Mouse (Mus musculus) erythroblast, embryonic 14.5 days (primary cell): ENCODE measurements around the gene Syce3. TPM values are rescaled to one million over a fixed set of nuclear protein-coding genes. Genes with fewer than 3 reads are reported as not detected.
A peak's percentile ranks its signal among the peaks of the same experiment; 100 is the strongest.

ENCODE experiments used
- H3K27me3 ChIP-seq: 2 replicates; pipeline ENCODE4 v1.6.1; 2012; ENCODE audit warnings: inconsistent platforms; ENCODE audit not compliant: control insufficient read depth
- H3K36me3 ChIP-seq: 2 replicates; pipeline ENCODE4 v1.6.1; 2012; ENCODE audit warnings: mild to moderate bottlenecking, inconsistent platforms; ENCODE audit not compliant: control insufficient read depth
- H3K4me1 ChIP-seq: 2 replicates; pipeline ENCODE4 v1.6.1; 2012; ENCODE audit warnings: inconsistent platforms; ENCODE audit not compliant: control insufficient read depth
- H3K4me3 ChIP-seq: replicated peaks from 2 replicates; pipeline ENCODE3; 2012; ENCODE audit warnings: moderate library complexity, mild to moderate bottlenecking, inconsistent platforms
- H3K9me3 ChIP-seq: 2 replicates; pipeline ENCODE4 v1.6.1; 2012; ENCODE audit warnings: low read length, inconsistent platforms, mixed read lengths; ENCODE audit not compliant: control insufficient read depth
- GATA1 ChIP-seq: IDR thresholded peaks from 2 replicates; pipeline ENCODE4 v1.6.1; 2012; ENCODE audit warnings: low read length, inconsistent platforms, mixed read lengths
- TAL1 ChIP-seq: IDR thresholded peaks from 3 replicates; pipeline ENCODE4 v1.6.1; 2012; ENCODE audit warnings: low read length, inconsistent platforms, mixed read lengths
- polyA plus RNA-seq: library from polyadenylated mRNA; stranded (reverse); fragments of >175 nt; gene quantifications from 2 replicates; pipeline ENCODE4 v1.2.3, GENCODE M21; 2012

Syce3 gene
- polyA plus RNA-seq, 1 experiment, result not detected

GRCm38 (mm10) chr15:89426716-89427115, 16.4 kb upstream of the Syce3 start:
- no peak overlapping the region for H3K4me3 ChIP-seq
- H3K9me3 ChIP-seq, result no peaks in the 10 kb centered on the region
- peaks cover 45% of the 10 kb centered on the region for H3K36me3 ChIP-seq
- no peaks in the 10 kb centered on the region for H3K27me3 ChIP-seq
- H3K4me1 ChIP-seq, result peaks cover 40% of the 10 kb centered on the region
- TF ChIP-seq TAL1 (no peak), GATA1 (no peak)

- peak within 1 kb of the TSS; percentile 26 for H3K4me3 ChIP-seq
- H3K27me3 ChIP-seq, result no peaks in the 10 kb centered on the region
- H3K9me3 ChIP-seq, result no peaks in the 10 kb centered on the region
- H3K4me1 ChIP-seq, result peaks cover 32% of the 10 kb centered on the region
- no peak for TF ChIP-seq GATA1
- no peak for TF ChIP-seq TAL1
- peaks cover 47% of the 10 kb centered on the region for H3K36me3 ChIP-seq
Measured at GRCm38 (mm10) chr15:89425711-89426121, 15.4 kb upstream of the Syce3 start, which contains the start of gene Cpt1b. TSS of gene Cpt1b (minus strand) at chr15:89425863.

DNA sequence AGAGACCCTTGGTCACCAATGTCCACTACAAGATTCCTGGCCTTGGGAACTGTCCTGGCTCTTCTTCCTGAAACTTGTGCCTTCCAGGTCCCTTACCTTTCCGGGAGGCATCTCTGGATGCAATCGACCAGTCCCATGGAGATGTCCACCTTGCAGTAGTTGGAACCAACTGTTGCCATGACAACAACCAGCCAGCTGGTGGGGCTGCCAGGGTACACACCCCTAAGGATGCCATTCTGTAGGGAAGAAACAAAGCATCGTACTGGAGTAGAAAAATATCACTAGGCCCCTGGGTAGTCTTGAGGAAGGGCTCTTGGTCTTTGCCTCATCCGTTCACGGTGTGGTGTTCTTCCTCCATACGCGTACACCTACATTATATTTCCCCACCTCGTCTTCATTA, 14.3 kb upstream of the Syce3 start:
- Histone ChIP-seq H3K4me3 (no peak overlapping the region), H3K36me3 (peaks cover 56% of the 10 kb centered on the region), H3K4me1 (peaks cover 26% of the 10 kb centered on the region), H3K9me3 (no peaks in the 10 kb centered on the region), H3K27me3 (no peaks in the 10 kb centered on the region)
- TF ChIP-seq GATA1 (no peak), TAL1 (no peak)

DNA sequence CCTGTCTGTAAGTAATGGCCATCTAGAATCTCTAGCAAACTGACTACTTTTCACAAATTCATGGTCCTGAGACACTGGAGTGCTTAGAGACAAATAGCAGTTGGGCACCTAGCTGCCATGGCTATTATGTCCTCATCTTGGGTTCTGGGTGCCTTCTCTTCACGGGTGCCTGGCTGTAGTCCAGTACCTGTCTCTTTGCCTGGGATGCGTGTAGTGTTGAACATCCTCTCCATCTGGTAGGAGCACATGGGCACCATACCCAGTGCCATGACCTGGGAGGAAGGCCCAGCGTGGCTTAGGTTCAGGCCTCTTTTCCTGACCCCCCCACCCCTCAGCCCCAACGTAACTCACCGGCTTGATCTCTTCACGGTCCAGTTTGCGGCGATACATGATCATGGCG, 11.6 kb upstream of the Syce3 start:
- TF ChIP-seq TAL1 (no peak), GATA1 (no peak)

DNA sequence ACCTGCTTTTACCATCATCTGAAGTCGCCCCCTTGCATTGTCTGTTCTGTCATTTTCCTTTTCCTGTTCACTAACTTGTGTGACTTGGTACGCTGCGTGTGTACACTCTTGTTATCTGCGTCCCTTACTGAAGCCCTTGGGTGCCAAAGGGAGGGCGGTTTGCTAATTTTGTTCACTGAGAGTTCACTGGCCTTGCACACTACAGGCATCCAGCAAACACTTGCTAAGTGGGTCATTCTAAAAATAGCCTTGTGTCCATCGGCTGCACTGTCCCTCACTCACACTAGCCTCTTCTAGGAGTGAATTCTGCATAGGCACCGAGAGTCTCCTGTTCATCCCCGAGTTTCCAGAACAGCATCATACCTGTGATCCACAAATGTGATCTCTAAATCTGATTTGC, 5.0 kb upstream of the Syce3 start:
- H3K4me1 ChIP-seq, result no peaks in the 10 kb centered on the region
- TF ChIP-seq GATA1 (no peak), TAL1 (no peak)
- no peaks in the 10 kb centered on the region for H3K27me3 ChIP-seq
- H3K36me3 ChIP-seq, result peaks cover 26% of the 10 kb centered on the region
- H3K9me3 ChIP-seq, result peaks cover under 1% of the 10 kb centered on the region; the same call in 1 of the 2 replicates
- H3K4me3 ChIP-seq, result no peak overlapping the region

More for the DNA sequence above, 11.6 kb upstream of the Syce3 start:
- no peaks in the 10 kb centered on the region for H3K9me3 ChIP-seq
- H3K27me3 ChIP-seq, result no peaks in the 10 kb centered on the region
- H3K36me3 ChIP-seq, result peaks cover 64% of the 10 kb centered on the region
- no peak overlapping the region for H3K4me3 ChIP-seq
- H3K4me1 ChIP-seq, result peaks cover 11% of the 10 kb centered on the region

DNA sequence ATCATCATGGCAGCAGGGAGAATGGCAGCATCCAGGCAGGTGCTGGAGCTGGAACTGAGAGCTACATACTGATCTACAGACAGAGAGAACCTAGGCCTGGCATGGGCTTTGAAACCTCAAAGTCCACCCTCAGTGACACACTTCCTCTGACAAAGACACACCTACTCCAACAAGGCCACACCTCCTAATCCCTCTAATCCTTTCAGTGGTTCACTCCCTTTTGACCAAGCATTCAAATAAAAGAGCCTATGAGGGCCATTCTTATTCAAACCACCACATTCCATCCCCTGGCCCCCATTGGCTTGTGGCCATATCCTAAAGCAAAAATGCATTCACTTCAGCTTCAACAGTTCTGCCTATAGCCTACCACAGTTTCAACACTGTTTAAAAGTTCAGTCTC, 3.6 kb downstream of the Syce3 start:
- Histone ChIP-seq H3K4me3 (no peak overlapping the region), H3K4me1 (no peaks in the 10 kb centered on the region), H3K27me3 (no peaks in the 10 kb centered on the region), H3K36me3 (no peaks in the 10 kb centered on the region), H3K9me3 (peaks cover 14% of the 10 kb centered on the region)
- TF ChIP-seq TAL1 (no peak), GATA1 (no peak)

DNA sequence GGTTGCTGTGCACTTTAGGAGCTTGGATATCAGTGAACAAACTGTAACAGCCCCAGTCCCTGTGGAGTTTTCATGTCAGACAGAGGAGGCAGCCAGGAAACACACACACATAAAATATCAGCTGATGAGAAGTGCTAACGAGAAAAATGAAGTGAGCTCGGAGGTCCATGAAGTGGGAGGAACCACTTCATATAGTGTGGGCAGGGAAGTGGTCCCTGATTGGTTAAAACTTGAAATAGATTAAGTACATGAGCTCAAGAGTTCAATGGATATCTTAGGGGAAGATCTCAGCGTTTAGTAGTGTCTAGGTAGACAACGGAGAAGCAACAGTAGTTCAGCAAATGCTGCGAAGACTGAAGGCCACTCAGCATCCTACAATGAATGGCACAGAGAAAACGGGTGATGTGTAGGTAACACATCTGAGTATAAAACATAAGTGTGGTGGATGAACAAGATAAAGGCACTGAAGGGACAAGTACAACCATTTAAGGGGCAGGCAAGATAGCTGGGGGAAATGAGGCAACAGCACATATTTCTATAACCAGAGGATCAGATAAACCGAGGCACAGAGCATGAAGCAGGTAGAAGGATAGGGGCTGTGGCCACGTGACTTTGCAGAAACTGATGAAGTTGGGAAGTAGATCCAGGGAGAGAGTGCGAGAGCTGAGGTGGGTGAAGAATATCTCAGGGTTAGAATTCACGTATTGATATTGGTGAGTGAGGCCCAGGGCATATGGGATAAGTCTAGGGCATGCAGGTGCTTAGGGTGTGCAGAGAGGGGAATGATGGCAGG, 5.3 kb downstream of the Syce3 start:
- Histone ChIP-seq H3K27me3 (no peaks in the 10 kb centered on the region), H3K4me1 (no peaks in the 10 kb centered on the region), H3K4me3 (no peak overlapping the region), H3K36me3 (no peaks in the 10 kb centered on the region), H3K9me3 (peaks cover 10% of the 10 kb centered on the region)
- TF ChIP-seq TAL1, result no peak
- no peak for TF ChIP-seq GATA1

GRCm38 (mm10) chr15:89402471-89402870, 7.8 kb downstream of the Syce3 start:
- TF ChIP-seq TAL1, result no peak
- TF ChIP-seq GATA1, result no peak
- H3K36me3 ChIP-seq, result no peaks in the 10 kb centered on the region
- H3K27me3 ChIP-seq, result no peaks in the 10 kb centered on the region
- no peaks in the 10 kb centered on the region for H3K4me1 ChIP-seq
- peaks cover 5% of the 10 kb centered on the region; the same call in 1 of the 2 replicates for H3K9me3 ChIP-seq
- H3K4me3 ChIP-seq, result no peak overlapping the region

- H3K4me1 ChIP-seq, result no peaks in the 10 kb centered on the region
- no peaks in the 10 kb centered on the region for H3K36me3 ChIP-seq
- no peak overlapping the region for H3K4me3 ChIP-seq
- H3K9me3 ChIP-seq, result 0 out of 2 replicates have a peak, but pooled peaks cover 2% of the 10 kb centered on the region
- no peak for TF ChIP-seq TAL1
- no peak for TF ChIP-seq GATA1
- H3K27me3 ChIP-seq, result no peaks in the 10 kb centered on the region
Measured at GRCm38 (mm10) chr15:89399716-89400115, 10.6 kb downstream of the Syce3 start.
